Mouse (Mus musculus): ENCODE measurements around the gene Dnah6. TPM values are rescaled to one million over a fixed set of nuclear protein-coding genes. Genes with fewer than 3 reads are reported as not detected.

Gene Dnah6
- polyA plus RNA-seq, 1 experiment from 2014 or later, result 0.02 TPM

DNA sequence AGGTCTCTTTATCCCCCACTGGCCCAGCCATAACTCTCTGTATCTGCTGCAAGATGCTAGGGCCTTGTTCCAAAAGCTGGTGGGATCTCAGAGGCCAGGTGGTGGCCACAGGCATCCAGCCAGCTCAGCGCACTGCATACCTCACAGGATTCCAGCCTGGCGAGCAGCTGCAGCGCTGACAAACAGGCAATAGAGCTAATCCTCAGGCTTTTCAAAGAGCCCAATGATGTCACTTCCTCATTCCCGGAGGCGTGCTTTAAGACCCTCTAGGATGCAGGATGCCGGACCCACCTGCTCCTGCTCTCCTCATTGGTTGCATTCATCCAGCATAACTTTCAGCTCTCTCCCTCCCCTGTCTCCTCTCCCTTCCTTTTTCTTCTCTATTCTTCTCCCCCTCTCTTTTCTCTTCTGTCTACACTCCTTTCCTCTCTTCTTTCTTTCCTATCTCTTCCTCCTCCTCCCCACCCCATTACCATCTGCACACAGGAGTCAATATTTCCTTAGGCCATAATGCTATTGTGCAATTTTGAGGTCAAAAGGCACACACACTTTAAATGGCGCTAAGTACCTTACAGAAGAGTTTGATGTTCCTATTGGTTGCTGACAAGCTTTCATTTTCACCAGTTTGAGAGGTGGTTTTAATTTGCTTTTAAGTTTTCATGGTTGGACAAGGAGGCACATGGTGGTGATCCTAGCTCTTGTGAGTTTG is 232.3 kb downstream of the Dnah6 start:
- Histone ChIP-seq H3K27me3 (ENCODE audit: control insufficient read depth, insufficient read depth, low read length) (no peaks in the 10 kb centered on the region), H3K9ac (ENCODE audit: low read length) (no peak overlapping the region), H3K27ac (replicated peaks) (no peak overlapping the region), H3K4me1 (replicated peaks; ENCODE audit: control insufficient read depth, insufficient read depth) (no peaks in the 10 kb centered on the region), H3K9me3 (ENCODE audit: control insufficient read depth, low read length) (no peaks in the 10 kb centered on the region), H3K36me3 (ENCODE audit: control insufficient read depth, insufficient read depth, low read length) (no peaks in the 10 kb centered on the region), H3K4me3 (ENCODE audit: low read depth, low read length) (no peak overlapping the region), H3K4me2 (replicated peaks; ENCODE audit: low read depth) (no peak overlapping the region)
- TF ChIP-seq CTCF (IDR thresholded peaks at IDR 0.05; ENCODE audit: low read depth) (no peak), EP300 (optimal IDR thresholded peaks at IDR 0.05) (no peak)
- 19% methylated on average over 7 of the region's 7 CpGs for WGBS
- DNase-seq (ENCODE audit: low spot score), result no peak
- ATAC-seq (ENCODE audit: low FRiP score, low TSS enrichment), result peak; percentile 49

DNA sequence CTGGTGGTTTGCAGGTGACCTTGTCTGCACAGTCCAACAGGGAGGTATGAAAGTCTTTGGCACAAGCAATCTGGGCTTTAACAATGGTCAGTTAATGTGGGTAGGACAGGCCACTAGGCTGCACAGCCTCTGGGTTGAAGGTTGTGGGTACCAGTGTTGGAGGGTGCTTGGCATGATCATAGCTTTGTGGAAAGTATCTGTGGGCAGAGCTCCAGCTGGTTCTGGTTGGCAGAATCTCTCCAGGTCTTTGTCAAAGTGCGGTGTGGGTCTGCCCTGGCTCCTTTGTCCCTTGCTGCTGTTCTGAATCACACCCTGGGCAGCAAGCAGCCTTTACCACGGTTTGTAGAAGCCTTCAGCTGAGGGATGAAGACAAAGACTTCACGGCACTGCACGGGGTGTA is 238.9 kb downstream of the Dnah6 start:
- DNase-seq (ENCODE audit: low spot score), result no peak
- no peak for ATAC-seq (ENCODE audit: low FRiP score, low TSS enrichment)
- TF ChIP-seq EP300 (optimal IDR thresholded peaks at IDR 0.05) (no peak), CTCF (IDR thresholded peaks at IDR 0.05; ENCODE audit: low read depth) (no peak)
- no peak overlapping the region for H3K9ac ChIP-seq (ENCODE audit: low read length)
- H3K36me3 ChIP-seq (ENCODE audit: control insufficient read depth, insufficient read depth, low read length), result no peaks in the 10 kb centered on the region
- H3K4me3 ChIP-seq (ENCODE audit: low read depth, low read length), result no peak overlapping the region
- no peaks in the 10 kb centered on the region for H3K9me3 ChIP-seq (ENCODE audit: control insufficient read depth, low read length)
- no peaks in the 10 kb centered on the region for H3K27me3 ChIP-seq (ENCODE audit: control insufficient read depth, insufficient read depth, low read length)
- no peaks in the 10 kb centered on the region for H3K4me1 ChIP-seq (replicated peaks; ENCODE audit: control insufficient read depth, insufficient read depth)
- no peak overlapping the region for H3K4me2 ChIP-seq (replicated peaks; ENCODE audit: low read depth)
- H3K27ac ChIP-seq (replicated peaks), result no peak overlapping the region
- WGBS, result 73% methylated on average over 4 of the region's 4 CpGs

DNA sequence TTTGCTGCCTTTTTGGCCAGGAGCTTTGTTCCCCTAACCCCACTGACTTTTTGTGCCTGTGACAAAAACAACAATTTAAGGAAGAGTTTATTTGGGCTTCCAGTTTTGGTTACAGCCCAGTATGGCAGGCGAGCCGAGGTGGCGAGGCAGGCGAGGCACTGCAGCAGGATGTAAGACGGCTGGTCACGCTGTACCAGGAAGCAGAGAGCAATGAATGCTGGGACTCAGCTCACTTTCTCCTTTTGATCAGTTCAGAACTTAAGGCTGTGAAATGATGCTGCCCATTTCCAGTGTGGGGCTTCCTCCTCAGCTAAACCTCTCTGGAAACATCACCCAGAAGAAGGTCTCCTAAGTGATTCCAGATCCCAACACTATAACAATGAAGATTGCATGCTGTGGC is 239.6 kb downstream of the Dnah6 start:
- H3K4me1 ChIP-seq (replicated peaks; ENCODE audit: control insufficient read depth, insufficient read depth), result no peaks in the 10 kb centered on the region
- no peak overlapping the region for H3K27ac ChIP-seq (replicated peaks)
- H3K9ac ChIP-seq (ENCODE audit: low read length), result no peak overlapping the region
- H3K4me3 ChIP-seq (ENCODE audit: low read depth, low read length), result no peak overlapping the region
- WGBS, result 41% methylated on average over 6 of the region's 6 CpGs
- ATAC-seq (ENCODE audit: low FRiP score, low TSS enrichment), result no peak
- DNase-seq (ENCODE audit: low spot score), result no peak
- H3K9me3 ChIP-seq (ENCODE audit: control insufficient read depth, low read length), result no peaks in the 10 kb centered on the region
- no peaks in the 10 kb centered on the region for H3K27me3 ChIP-seq (ENCODE audit: control insufficient read depth, insufficient read depth, low read length)
- no peak overlapping the region for H3K4me2 ChIP-seq (replicated peaks; ENCODE audit: low read depth)
- no peaks in the 10 kb centered on the region for H3K36me3 ChIP-seq (ENCODE audit: control insufficient read depth, insufficient read depth, low read length)
- TF ChIP-seq CTCF (IDR thresholded peaks at IDR 0.05; ENCODE audit: low read depth) (no peak), EP300 (optimal IDR thresholded peaks at IDR 0.05) (no peak)

DNA sequence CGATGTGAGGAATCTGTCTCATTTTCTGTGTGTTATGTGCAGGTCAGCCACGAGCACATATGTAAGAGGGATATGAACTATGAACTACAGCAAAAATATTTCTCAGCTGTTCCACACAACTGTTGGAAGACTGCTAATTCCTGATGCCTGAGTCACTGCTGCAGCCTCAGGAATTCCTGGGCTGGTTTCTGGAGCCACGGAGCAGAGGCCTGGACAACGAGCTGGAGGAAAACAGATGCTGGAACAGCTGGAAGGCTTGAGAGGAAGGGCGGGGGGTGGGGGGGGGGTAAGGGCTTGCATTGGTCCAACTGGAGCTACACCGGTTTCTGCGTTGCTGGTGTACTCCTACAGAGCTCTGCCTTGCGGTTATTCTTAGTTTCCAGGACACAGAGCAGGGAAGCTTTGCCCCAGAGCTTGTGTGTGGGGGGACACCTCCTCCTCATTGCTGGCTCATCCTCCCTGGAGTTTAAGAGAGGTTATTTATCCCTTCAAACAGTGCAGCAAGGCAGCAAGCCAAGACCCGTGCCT is 240.3 kb downstream of the Dnah6 start:
- Histone ChIP-seq H3K4me2 (replicated peaks; ENCODE audit: low read depth) (0 out of 2 replicates have a peak overlapping the region, but pooled peaks have one; percentile 11), H3K9me3 (ENCODE audit: control insufficient read depth, low read length) (no peaks in the 10 kb centered on the region), H3K4me1 (replicated peaks; ENCODE audit: control insufficient read depth, insufficient read depth) (no peaks in the 10 kb centered on the region), H3K27me3 (ENCODE audit: control insufficient read depth, insufficient read depth, low read length) (no peaks in the 10 kb centered on the region), H3K27ac (replicated peaks) (peak overlapping the region; percentile 49; the same call in 1 of the 2 replicates), H3K36me3 (ENCODE audit: control insufficient read depth, insufficient read depth, low read length) (no peaks in the 10 kb centered on the region), H3K4me3 (ENCODE audit: low read depth, low read length) (no peak overlapping the region), H3K9ac (ENCODE audit: low read length) (no peak overlapping the region)
- TF ChIP-seq EP300 (optimal IDR thresholded peaks at IDR 0.05), result no peak
- DNase-seq (ENCODE audit: low spot score) (peak; percentile 58), ATAC-seq (ENCODE audit: low FRiP score, low TSS enrichment) (peak; percentile 86)
- 18% methylated on average over 9 of the region's 9 CpGs for WGBS

DNA sequence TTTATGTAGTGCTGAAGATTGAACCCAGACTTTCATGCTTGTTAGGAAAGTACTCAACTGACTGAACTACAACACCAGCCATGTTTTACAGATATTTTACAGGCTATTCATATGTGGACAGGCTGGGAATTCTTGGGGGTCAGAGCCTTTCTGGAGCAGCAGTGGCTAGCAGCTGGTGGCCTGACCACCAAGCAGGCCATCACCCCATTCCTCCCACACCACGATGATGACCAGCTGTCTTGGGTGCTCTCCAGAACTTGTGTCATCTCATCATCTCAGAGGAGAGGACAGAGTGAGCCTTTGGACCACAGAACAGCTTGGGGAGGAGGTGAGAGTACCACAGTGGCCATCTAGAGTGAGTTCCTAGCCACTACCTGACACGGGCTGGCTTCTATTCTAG is 244.6 kb downstream of the Dnah6 start:
- ATAC-seq (ENCODE audit: low FRiP score, low TSS enrichment) (no peak), DNase-seq (ENCODE audit: low spot score) (no peak)
- Histone ChIP-seq H3K27ac (replicated peaks) (no peak overlapping the region), H3K27me3 (ENCODE audit: control insufficient read depth, insufficient read depth, low read length) (no peaks in the 10 kb centered on the region), H3K36me3 (ENCODE audit: control insufficient read depth, insufficient read depth, low read length) (no peaks in the 10 kb centered on the region), H3K4me3 (ENCODE audit: low read depth, low read length) (no peak overlapping the region), H3K4me1 (replicated peaks; ENCODE audit: control insufficient read depth, insufficient read depth) (no peaks in the 10 kb centered on the region), H3K9ac (ENCODE audit: low read length) (no peak overlapping the region), H3K9me3 (ENCODE audit: control insufficient read depth, low read length) (no peaks in the 10 kb centered on the region), H3K4me2 (replicated peaks; ENCODE audit: low read depth) (no peak overlapping the region)
- WGBS, result 79% methylated on average over 2 of the region's 2 CpGs
- TF ChIP-seq CTCF (IDR thresholded peaks at IDR 0.05; ENCODE audit: low read depth) (no peak), EP300 (optimal IDR thresholded peaks at IDR 0.05) (no peak)

DNA sequence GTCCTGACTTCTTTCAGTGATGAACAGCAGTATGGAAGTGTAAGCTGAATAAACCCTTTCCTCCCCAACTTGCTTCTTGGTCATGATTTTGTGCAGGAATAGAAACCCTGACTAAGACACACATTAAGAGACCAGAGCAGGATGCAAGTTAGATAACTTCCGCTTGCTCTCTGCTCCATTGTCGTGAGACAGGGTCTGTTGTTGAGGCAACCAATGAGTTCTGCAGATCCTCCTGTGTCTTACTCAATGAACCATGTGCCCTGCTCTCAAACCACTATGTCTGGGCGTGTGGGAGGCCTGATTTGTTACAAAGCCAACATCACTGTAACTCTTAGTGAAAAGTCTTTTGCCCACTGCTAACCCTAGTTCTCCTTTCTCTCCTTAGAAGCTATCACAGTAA is 250.4 kb downstream of the Dnah6 start:
- WGBS, result 75% methylated on average over 3 of the region's 3 CpGs
- H3K9me3 ChIP-seq (ENCODE audit: control insufficient read depth, low read length), result no peaks in the 10 kb centered on the region
- DNase-seq (ENCODE audit: low spot score) (no peak), ATAC-seq (ENCODE audit: low FRiP score, low TSS enrichment) (no peak)
- H3K9ac ChIP-seq (ENCODE audit: low read length), result no peak overlapping the region
- H3K4me2 ChIP-seq (replicated peaks; ENCODE audit: low read depth), result no peak overlapping the region
- no peaks in the 10 kb centered on the region for H3K4me1 ChIP-seq (replicated peaks; ENCODE audit: control insufficient read depth, insufficient read depth)
- no peak overlapping the region for H3K27ac ChIP-seq (replicated peaks)
- H3K36me3 ChIP-seq (ENCODE audit: control insufficient read depth, insufficient read depth, low read length), result no peaks in the 10 kb centered on the region
- no peak overlapping the region for H3K4me3 ChIP-seq (ENCODE audit: low read depth, low read length)
- TF ChIP-seq CTCF (IDR thresholded peaks at IDR 0.05; ENCODE audit: low read depth) (no peak), EP300 (optimal IDR thresholded peaks at IDR 0.05) (no peak)
- H3K27me3 ChIP-seq (ENCODE audit: control insufficient read depth, insufficient read depth, low read length), result no peaks in the 10 kb centered on the region
